Mouse (Mus musculus) forebrain, postnatal 0 days (tissue): ENCODE measurements at regions not wholly inside any gene's neighbourhood (a gene's known extent, or its start where the extent isn't known, plus 50 kb on each side); places are given as distances from the start of the nearest gene placed in this dataset.

Source experiments
- ATAC-seq: fragments of 200-750 bp; cut with Nextera tagmentation; 2 replicates; pipeline ENCODE4 v1.8.0; 2017; ENCODE audit warnings: mild to moderate bottlenecking, moderate library complexity
- DNase-seq: peaks from one replicate; pipeline ENCODE4 v3.0.0-alpha.2; 2015
- H3K27ac ChIP-seq: fragments of 300-500 bp; sonication (generic); 2 replicates; pipeline ENCODE4 v1.5.1; 2014; ENCODE audit warnings: low read depth, mild to moderate bottlenecking, antibody characterized with exemption, low read length, moderate library complexity, mixed read lengths
- H3K27me3 ChIP-seq: fragments of 300-500 bp; sonication (generic); 2 replicates; pipeline ENCODE4 v1.6.1; 2014; ENCODE audit warnings: mild to moderate bottlenecking, low read length, mixed read lengths; ENCODE audit not compliant: insufficient read depth
- H3K36me3 ChIP-seq: fragments of 300-500 bp; sonication (generic); 2 replicates; pipeline ENCODE4 v1.6.1; 2014; ENCODE audit warnings: mild to moderate bottlenecking, moderate library complexity; ENCODE audit not compliant: insufficient read depth
- H3K4me1 ChIP-seq: fragments of 300-500 bp; sonication (generic); 2 replicates; pipeline ENCODE4 v1.6.1; 2014; ENCODE audit warnings: antibody characterized with exemption; ENCODE audit not compliant: insufficient read depth
- H3K4me2 ChIP-seq: fragments of 300-500 bp; sonication (generic); 2 replicates; pipeline ENCODE4 v1.6.1; 2014; ENCODE audit warnings: low read depth, mild to moderate bottlenecking, moderate library complexity
- H3K4me3 ChIP-seq: fragments of 300-500 bp; sonication (generic); 2 replicates; pipeline ENCODE4 v1.5.1; 2014; ENCODE audit warnings: low read depth, low read length, mixed read lengths
- H3K9ac ChIP-seq: fragments of 300-500 bp; sonication (generic); 2 replicates; pipeline ENCODE4 v1.6.1; 2014; ENCODE audit warnings: mild to moderate bottlenecking
- H3K9me3 ChIP-seq: fragments of 300-500 bp; sonication (generic); 2 replicates; pipeline ENCODE4 v1.6.1; 2016; ENCODE audit warnings: low read length
- CTCF ChIP-seq: sonication (generic); IDR thresholded peaks from 2 replicates; pipeline ENCODE4 v1.5.1; 2016; ENCODE audit warnings: antibody characterized with exemption, control low read depth, low read depth
- WGBS: fragments of 180-500 bp; shearing (Covaris S2); extraction: QIAGEN DNeasy Blood & Tissue Kit; methylation state at CpG from one replicate; pipeline ENCODE4 v1.1.7; 2014; 5-methylcytosine and 5-hydroxymethylcytosine counted together

DNA sequence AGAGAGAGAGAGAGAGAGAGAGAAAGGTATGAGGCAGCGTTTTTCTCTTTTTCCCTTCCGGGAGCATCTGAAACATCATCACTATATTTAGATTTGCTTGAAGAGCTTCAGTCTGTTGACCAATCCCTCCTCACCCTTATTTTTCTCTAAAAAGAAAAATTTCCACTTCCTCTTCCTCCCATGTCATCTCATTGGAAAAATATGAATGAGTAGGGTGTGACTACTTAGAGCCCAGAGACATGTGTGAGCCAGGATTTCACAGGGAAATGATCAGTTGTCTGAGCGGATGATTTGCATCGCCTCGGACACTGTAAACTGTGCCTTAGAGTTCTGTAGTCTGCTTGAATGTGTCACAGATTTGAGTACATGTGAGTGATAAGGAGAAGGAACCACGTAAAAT lies 111.3 kb upstream of the Ptger4 start:
- Histone ChIP-seq H3K4me3 (no peak overlapping the region), H3K9ac (no peak overlapping the region), H3K27ac (no peak overlapping the region), H3K9me3 (no peaks in the 10 kb centered on the region), H3K27me3 (no peaks in the 10 kb centered on the region), H3K4me1 (no peaks in the 10 kb centered on the region), H3K36me3 (no peaks in the 10 kb centered on the region), H3K4me2 (no peak overlapping the region)
- DNase-seq (no peak), ATAC-seq (no peak)
- WGBS = 94% methylated on average over 6 of the region's 6 CpGs
- TF ChIP-seq CTCF = no peak

- TF ChIP-seq CTCF = no peak
- no peaks in the 10 kb centered on the region for H3K9me3 ChIP-seq
- H3K4me2 ChIP-seq = no peak overlapping the region
- ATAC-seq = peak; percentile 66; the same call in 1 of the 2 replicates
- H3K27me3 ChIP-seq = no peaks in the 10 kb centered on the region
- no peak overlapping the region for H3K9ac ChIP-seq
- H3K4me1 ChIP-seq = no peaks in the 10 kb centered on the region
- no peak overlapping the region for H3K4me3 ChIP-seq
- WGBS = 50% methylated on average over 7 of the region's 7 CpGs
- DNase-seq = no peak
- no peaks in the 10 kb centered on the region for H3K36me3 ChIP-seq
- H3K27ac ChIP-seq = no peak overlapping the region
Measured at GRCm38 (mm10) chr15:5354328-5354727, 110.3 kb upstream of the Ptger4 start.

DNA sequence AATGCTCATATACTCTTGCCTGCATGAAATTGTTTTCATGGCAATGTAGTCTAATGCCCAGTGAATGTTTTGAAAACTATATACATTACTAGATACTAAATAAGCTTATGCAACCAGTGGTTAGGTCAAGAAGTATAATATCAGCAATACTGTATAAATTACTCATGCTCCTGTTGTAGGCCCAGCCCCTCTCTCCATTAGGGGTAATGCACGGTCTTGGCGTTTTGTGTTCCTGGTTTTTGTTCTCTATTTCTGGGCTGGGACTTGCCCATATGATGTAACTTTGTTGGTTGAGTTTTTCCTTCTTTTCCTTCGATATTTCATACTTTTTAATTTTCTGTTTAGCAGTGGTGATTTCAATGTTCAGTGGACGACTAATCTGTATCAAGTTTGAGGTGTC lies 104.9 kb upstream of the Ptger4 start:
- TF ChIP-seq CTCF = no peak
- no peak overlapping the region for H3K4me3 ChIP-seq
- no peak for ATAC-seq
- H3K27ac ChIP-seq = no peak overlapping the region
- H3K9me3 ChIP-seq = no peaks in the 10 kb centered on the region
- H3K27me3 ChIP-seq = no peaks in the 10 kb centered on the region
- DNase-seq = no peak
- H3K4me1 ChIP-seq = no peaks in the 10 kb centered on the region
- H3K9ac ChIP-seq = no peak overlapping the region
- no peak overlapping the region for H3K4me2 ChIP-seq
- 92% methylated on average over 4 of the region's 4 CpGs for WGBS
- no peaks in the 10 kb centered on the region for H3K36me3 ChIP-seq

- H3K4me1 ChIP-seq = no peaks in the 10 kb centered on the region
- no peak overlapping the region for H3K4me2 ChIP-seq
- H3K9ac ChIP-seq = no peak overlapping the region
- no peaks in the 10 kb centered on the region for H3K9me3 ChIP-seq
- no peaks in the 10 kb centered on the region for H3K36me3 ChIP-seq
- no peaks in the 10 kb centered on the region for H3K27me3 ChIP-seq
- DNase-seq (no peak), ATAC-seq (no peak)
- WGBS = 91% methylated on average over 5 of the region's 5 CpGs
- TF ChIP-seq CTCF = no peak
- no peak overlapping the region for H3K27ac ChIP-seq
- no peak overlapping the region for H3K4me3 ChIP-seq
Measured at GRCm38 (mm10) chr15:5347674-5348073, 103.7 kb upstream of the Ptger4 start.

- Histone ChIP-seq H3K36me3 (no peaks in the 10 kb centered on the region), H3K4me2 (no peak overlapping the region), H3K4me1 (no peaks in the 10 kb centered on the region), H3K9ac (no peak overlapping the region), H3K4me3 (no peak overlapping the region), H3K27me3 (no peaks in the 10 kb centered on the region), H3K27ac (no peak overlapping the region), H3K9me3 (no peaks in the 10 kb centered on the region)
- DNase-seq = no peak
- 90% methylated on average over 3 of the region's 3 CpGs for WGBS
- no peak for ATAC-seq
- TF ChIP-seq CTCF = no peak
Measured at GRCm38 (mm10) chr15:5346955-5347354, 103.0 kb upstream of the Ptger4 start.

DNA sequence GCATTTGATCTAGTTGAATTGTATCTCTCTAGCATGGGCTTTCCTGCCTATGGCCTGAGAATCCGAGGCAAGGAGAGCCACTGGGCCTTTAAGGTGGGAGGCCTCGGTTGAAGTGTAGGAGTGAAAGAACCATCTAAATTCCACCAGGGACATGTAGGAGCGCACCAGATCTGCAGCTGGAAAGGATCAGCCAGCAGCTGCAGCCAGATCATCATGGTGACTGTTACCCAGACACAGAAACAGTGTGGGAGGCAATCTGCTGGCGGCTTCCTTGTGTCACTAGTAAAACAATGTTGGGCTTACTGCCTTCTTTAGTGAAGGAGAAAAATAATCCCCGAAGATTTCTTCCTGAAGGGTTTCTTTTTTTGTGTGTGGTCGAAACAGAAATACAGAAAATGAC lies 99.8 kb upstream of the Ptger4 start:
- ATAC-seq = no peak
- no peak for TF ChIP-seq CTCF

GRCm38 (mm10) chr15:5335528-5336268 lies 91.7 kb upstream of the Ptger4 start:
- Histone ChIP-seq H3K36me3 (no peaks in the 10 kb centered on the region), H3K4me2 (no peak overlapping the region), H3K9ac (no peak overlapping the region), H3K27ac (no peak overlapping the region), H3K9me3 (no peaks in the 10 kb centered on the region), H3K4me1 (no peaks in the 10 kb centered on the region), H3K4me3 (no peak overlapping the region), H3K27me3 (no peaks in the 10 kb centered on the region)
- ATAC-seq = no peak
- TF ChIP-seq CTCF = no peak
- DNase-seq = no peak
- 84% methylated on average over 6 of the region's 6 CpGs for WGBS

More for the DNA sequence above, 99.8 kb upstream of the Ptger4 start:
- no peak for DNase-seq
- Histone ChIP-seq H3K9me3 (no peaks in the 10 kb centered on the region), H3K36me3 (no peaks in the 10 kb centered on the region), H3K4me1 (no peaks in the 10 kb centered on the region), H3K9ac (no peak overlapping the region), H3K27me3 (no peaks in the 10 kb centered on the region), H3K4me3 (no peak overlapping the region), H3K27ac (no peak overlapping the region), H3K4me2 (no peak overlapping the region)
- WGBS = 85% methylated on average over 6 of the region's 6 CpGs
